Mouse (Mus musculus): Measurements from ENCODE around the gene Ddx51.

DNA sequence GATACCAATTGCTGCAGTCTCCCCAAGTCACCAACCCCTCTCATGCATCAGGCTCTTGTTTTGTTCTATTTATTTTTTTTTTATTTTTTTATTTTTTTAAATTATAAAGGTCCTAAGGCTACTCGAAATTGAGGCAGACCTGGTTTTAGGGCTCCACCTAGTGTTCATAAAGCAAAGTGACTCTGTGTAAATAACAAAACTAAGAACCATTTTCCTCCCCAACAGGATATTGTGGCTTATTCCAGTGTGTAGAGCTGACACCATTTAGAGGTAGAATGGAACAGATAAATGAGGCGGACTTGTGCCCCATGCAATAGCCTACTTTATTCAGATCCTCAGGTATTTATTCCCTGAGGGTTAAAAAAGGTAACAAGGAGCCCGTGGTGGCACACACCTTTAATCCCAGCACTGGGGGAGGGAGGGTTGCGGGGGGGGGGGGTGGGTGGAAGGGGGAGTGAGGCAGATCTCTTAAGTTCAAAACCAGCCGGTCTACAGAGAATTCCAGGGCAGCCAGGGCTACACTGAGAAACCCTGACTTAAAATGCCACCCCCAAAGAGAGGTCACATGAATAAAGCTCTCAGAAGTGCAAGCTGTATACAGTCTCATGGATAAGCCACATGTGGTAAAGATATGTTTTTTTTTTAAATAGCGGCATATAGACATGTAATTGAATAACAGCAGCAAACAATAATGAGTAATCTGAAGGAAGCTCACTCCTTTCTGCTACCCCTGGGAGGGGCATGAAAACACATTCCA lies 17.1 kb upstream of the Ddx51 start:
- no peak for TF ChIP-seq GATA1 (IDR thresholded peaks at IDR 0.05; ENCODE audit: borderline replicate concordance, low read length)
- TF ChIP-seq FLI1 (IDR thresholded peaks at IDR 0.05; ENCODE audit: low read length): no peak
